Mouse (Mus musculus) testis, postnatal 14 days (tissue): ENCODE data around the gene Golim4.

ENCODE experiments used
- DNase-seq: peaks from one replicate; pipeline ENCODE4 v3.0.0; 2021; ENCODE audit warnings: low spot score

Gene Golim4

DNA sequence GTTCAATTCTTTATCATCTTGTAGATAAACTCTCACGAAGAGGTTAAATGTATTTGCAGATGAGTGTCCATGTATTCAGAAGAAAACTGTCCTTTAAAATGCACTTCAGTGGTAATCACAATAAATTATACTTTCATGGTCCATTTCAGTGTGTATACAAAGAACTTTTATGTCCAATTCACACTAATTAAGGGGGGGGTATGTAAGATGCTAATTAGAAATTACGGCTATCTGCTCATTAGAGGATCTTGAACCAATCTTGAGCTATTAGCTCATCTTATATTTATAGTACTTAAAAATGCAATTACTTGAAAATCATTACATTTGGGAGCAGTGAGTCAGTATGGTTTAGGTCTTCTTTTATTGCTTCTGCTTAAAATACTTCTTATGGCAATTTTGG, 31.6 kb downstream of the Golim4 start:
- DNase-seq, result no peak

GRCm38 (mm10) chr3:75917770-75918503, 38.8 kb downstream of the Golim4 start:
- no peak for DNase-seq

- DNase-seq, result no peak
Observed at GRCm38 (mm10) chr3:75912786-75913185, 44.0 kb downstream of the Golim4 start.

GRCm38 (mm10) chr3:75910768-75911167, 46.0 kb downstream of the Golim4 start:
- no peak for DNase-seq

DNA sequence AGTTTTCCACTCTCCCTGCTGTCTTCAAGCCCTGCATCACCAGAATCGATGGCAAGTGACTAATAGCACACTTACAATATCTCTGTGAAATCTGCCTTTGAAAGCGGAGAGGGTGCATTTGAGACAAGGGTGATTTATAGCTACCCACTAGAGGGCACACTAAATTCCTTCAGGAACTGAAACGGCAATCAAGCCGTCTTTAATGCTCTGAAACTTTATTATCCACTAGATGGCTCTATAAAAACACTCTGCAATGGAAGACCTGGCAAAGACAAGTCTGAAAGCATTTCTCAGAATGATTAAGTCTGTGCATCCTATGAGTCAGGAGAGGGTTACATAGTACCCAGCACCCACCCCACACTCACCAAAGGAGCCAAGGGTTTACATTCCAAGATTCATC, 46.5 kb downstream of the Golim4 start:
- no peak for DNase-seq

- DNase-seq, result no peak
Observed at GRCm38 (mm10) chr3:75901903-75902598, 54.7 kb downstream of the Golim4 start.

- no peak for DNase-seq
Observed at GRCm38 (mm10) chr3:75895075-75895474, 61.7 kb downstream of the Golim4 start.

DNA sequence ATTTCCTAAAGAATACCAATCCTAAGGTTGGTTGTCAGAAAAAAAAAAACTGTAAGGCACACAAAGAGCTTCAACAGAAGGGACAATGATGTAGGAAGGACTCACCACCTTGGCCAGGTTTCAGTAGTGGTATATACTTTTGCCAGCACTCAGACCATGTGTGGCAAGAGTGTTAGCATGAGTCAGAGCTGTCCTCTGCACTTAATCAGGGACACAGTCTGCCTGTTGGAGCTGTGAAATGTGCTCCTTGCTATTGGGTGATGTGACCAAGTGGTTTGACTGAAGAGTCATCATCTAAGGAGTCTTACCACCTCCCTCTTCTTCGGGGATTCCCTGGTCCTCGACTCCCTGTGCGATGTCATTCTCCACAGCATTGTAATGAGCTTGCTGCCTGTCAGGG, 65.2 kb downstream of the Golim4 start:
- no peak for DNase-seq

DNA sequence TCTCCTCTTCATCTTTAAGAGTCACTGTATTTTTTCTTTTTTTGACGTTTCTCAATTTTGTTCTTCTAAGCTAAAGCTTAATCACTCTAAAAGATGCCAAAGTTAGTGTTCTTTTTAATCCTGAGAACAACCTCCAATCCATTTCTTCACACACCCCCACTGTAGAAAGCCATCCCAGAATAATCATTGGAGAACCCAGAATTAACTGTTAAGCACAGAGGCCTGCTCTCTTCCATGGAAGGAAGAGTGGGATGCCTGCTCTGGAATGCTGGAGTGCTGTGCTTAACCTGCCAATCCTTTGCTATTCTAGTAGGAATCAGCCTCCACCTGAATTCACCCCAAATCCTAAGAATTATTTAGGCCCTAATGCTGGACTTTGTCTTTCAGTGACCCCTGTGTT, 67.4 kb downstream of the Golim4 start:
- DNase-seq, result no peak

- no peak for DNase-seq
Observed at GRCm38 (mm10) chr3:75881582-75881981, 75.2 kb downstream of the Golim4 start.

GRCm38 (mm10) chr3:75879269-75879668, 77.5 kb downstream of the Golim4 start:
- DNase-seq, result no peak

DNA sequence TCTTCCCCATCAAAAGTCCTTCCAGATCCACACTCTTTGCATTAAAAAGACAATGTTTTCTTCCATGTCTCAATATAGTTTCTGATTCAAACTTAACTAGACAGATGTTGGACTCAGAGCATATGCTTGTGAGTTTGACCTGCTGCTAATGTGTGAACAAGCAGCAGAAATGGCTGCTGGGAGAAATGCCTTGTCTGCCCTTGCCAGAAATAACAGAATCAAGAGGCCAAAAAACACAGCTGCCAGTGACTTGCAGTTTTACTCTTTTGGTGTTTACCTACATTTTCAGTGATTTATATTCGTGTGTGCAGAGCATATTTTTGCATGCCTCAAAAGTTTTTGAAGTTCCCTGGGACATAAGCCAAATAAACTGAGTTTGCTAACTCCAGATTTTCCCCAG, 87.9 kb downstream of the Golim4 start:
- no peak for DNase-seq

DNA sequence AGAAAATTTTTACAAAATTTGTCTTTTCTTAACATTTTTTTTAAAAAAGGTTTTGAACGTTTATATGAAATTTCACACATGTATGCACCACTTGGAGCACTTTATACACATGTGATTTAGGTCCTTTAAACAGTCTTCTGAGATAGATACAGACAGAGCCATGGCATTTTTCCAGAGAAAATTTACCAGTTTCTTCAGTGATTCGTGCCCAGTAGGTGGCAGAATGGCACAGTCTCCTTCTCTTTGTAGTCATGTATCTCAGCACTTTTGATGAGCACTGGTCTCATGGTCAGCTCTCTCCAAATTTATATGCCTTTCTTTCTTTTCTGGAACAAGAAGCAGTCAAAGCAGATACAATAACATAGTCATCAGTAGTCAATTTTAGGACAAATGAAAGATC, 92.5 kb downstream of the Golim4 start:
- no peak for DNase-seq

- peak; percentile 16 for DNase-seq
Observed at GRCm38 (mm10) chr3:75861677-75862076, 95.1 kb downstream of the Golim4 start.

DNA sequence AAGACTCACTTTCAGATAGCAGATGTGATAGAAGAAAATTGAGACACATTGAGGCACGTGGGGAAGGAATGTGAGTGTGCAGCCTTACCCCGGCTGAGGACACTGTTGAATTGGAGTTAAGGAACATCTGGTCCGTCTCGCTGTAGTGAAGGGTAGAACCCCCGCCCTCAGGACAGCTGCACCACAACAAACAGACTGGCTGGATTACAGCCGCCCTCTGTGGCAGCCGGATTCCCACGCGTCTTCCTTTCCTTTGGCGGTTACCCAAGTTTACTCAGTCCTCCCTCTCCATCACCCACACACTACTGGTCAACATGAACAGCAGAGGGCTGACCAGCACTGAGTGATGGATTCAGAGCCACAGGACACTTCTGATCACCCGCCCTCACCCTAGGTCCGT, 96.0 kb downstream of the Golim4 start:
- DNase-seq, result peak; percentile 12

DNA sequence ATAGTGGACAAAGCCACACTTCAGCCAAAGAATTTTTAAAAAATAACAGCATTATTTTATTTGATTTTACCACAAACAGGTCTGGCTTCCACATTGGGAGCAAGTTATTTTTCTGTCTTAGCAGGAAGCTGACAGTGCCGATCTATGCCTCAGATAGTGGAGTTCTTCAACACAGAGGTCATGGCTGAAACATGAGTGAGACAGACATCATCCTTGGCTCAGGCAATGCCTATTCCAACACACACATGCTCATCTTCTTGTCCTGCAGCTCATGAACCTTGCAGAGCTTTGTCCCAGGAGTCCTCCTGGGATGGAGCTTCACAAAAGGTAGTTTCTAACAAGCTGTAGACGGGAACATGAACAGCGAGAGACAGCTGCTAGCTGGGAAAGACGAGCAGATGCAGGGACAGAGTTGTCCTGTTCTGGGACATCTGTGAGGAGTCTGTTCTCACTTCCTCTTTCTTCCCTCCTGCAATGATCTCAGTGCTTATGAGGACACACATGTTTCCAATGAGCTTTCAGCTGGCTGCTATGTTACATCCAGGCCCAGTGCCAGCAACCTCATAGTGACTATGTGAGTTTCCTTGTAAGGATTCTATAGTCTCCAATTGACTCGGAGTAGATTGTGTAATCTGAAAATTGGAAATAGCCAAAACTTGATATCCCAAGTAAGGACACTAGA, 121.3 kb downstream of the Golim4 start:
- no peak for DNase-seq

DNA sequence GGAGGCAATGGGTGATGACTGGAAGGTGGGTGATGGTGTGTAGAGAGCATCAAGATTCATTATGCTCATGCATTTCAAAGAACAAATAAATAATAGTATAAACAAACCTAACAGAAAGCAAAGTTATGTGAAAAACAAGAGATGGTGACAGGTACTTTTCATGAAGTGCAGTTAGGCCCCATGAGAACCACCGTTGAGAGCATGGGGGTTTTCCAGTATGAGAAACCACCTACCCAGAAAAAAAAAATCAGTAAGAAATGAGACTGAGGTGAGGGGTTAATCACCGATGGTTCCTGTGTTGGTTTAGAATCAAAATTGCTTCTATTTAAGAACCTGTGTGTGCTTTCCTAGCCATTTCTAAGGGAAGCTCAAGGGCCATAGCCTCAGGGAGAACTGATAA, 121.9 kb downstream of the Golim4 start:
- no peak for DNase-seq
